Mouse (Mus musculus): ENCODE results near the gene Uqcrq. TPM values are rescaled to one million over a fixed set of nuclear protein-coding genes. Genes with fewer than 3 reads are reported as not detected.
A peak's percentile ranks its signal among the peaks of the same experiment; 100 is the strongest.

Gene Uqcrq
- polyA plus RNA-seq (2014; fragmentation: Nextera tagmentation; extraction: Ambion mirVana) = 520 and 550 TPM in 2 replicates

GRCm38 (mm10) chr11:53430670-53431346 lies at the start of gene Uqcrq, which contains the start of gene Gdf9:
Gene Uqcrq, minus strand, starts transcription at chr11:53430831.
Gene Gdf9, plus strand, starts transcription at chr11:53431023.
- Histone ChIP-seq H3K9me3 (replicated peaks; ENCODE audit: control insufficient read depth, low read length) (no peaks in the 10 kb centered on the region), H3K4me2 (ENCODE audit: low read depth, low read length) (peak within 1 kb of the TSS; percentile 72), H3K4me1 (ENCODE audit: control insufficient read depth, insufficient read depth, low read length) (no peaks in the 10 kb centered on the region), H3K27ac (replicated peaks; ENCODE audit: low read depth, low read length) (peak within 1 kb of the TSS; percentile 41; the same call in 1 of the 2 replicates), H3K36me3 (replicated peaks; ENCODE audit: control insufficient read depth, insufficient read depth, low read depth, low read length) (no peaks in the 10 kb centered on the region), H3K27me3 (ENCODE audit: control insufficient read depth, insufficient read depth, low read length) (no peaks in the 10 kb centered on the region), H3K9ac (replicated peaks; ENCODE audit: low read length) (peak within 1 kb of the TSS; percentile 83), H3K4me3 (ENCODE audit: low read depth, low read length) (peak within 1 kb of the TSS; percentile 90)
- peak; percentile 89 for ATAC-seq (replicated peaks; ENCODE audit: insufficient number of reproducible peaks, low FRiP score, low TSS enrichment, low read depth)
- WGBS = under 1% methylated on average over 44 of the region's 44 CpGs
- DNase-seq (ENCODE audit: low spot score) = peak; percentile 100

- Histone ChIP-seq H3K27ac (replicated peaks; ENCODE audit: low read depth, low read length) (no peak within 1 kb of the TSS), H3K4me2 (ENCODE audit: low read depth, low read length) (peak within 1 kb of the TSS; percentile 76), H3K36me3 (replicated peaks; ENCODE audit: control insufficient read depth, insufficient read depth, low read depth, low read length) (no peaks in the 10 kb centered on the region), H3K9ac (replicated peaks; ENCODE audit: low read length) (peak within 1 kb of the TSS; percentile 51), H3K4me1 (ENCODE audit: control insufficient read depth, insufficient read depth, low read length) (peaks cover 4% of the 10 kb centered on the region; the same call in 1 of the 2 replicates), H3K4me3 (ENCODE audit: low read depth, low read length) (peak within 1 kb of the TSS; percentile 41), H3K9me3 (replicated peaks; ENCODE audit: control insufficient read depth, low read length) (peaks cover 3% of the 10 kb centered on the region; the same call in 1 of the 2 replicates), H3K27me3 (ENCODE audit: control insufficient read depth, insufficient read depth, low read length) (peaks cover 33% of the 10 kb centered on the region)
- ATAC-seq (replicated peaks; ENCODE audit: insufficient number of reproducible peaks, low FRiP score, low TSS enrichment, low read depth) (0 out of 2 replicates have a peak, but pooled peaks have one; percentile 66), DNase-seq (ENCODE audit: low spot score) (no peak)
- 2% methylated on average over 40 of the region's 40 CpGs for WGBS
These were observed 49.2 kb upstream of the Uqcrq start, which contains the start of the genes Gm9945 and Sowaha for GRCm38 (mm10) chr11:53479783-53480301. Gene Gm9945, plus strand, starts transcription at chr11:53480166. Gene Sowaha, minus strand, starts transcription at chr11:53480274.

GRCm38 (mm10) chr11:53479171-53479782 lies 48.6 kb upstream of the Uqcrq start:
- Histone ChIP-seq H3K9me3 (replicated peaks; ENCODE audit: control insufficient read depth, low read length) (peaks cover 3% of the 10 kb centered on the region; the same call in 1 of the 2 replicates), H3K27me3 (ENCODE audit: control insufficient read depth, insufficient read depth, low read length) (peaks cover 33% of the 10 kb centered on the region), H3K36me3 (replicated peaks; ENCODE audit: control insufficient read depth, insufficient read depth, low read depth, low read length) (no peaks in the 10 kb centered on the region), H3K4me3 (ENCODE audit: low read depth, low read length) (peak overlapping the region; percentile 41), H3K9ac (replicated peaks; ENCODE audit: low read length) (peak overlapping the region; percentile 51), H3K4me1 (ENCODE audit: control insufficient read depth, insufficient read depth, low read length) (peaks cover 4% of the 10 kb centered on the region; the same call in 1 of the 2 replicates), H3K4me2 (ENCODE audit: low read depth, low read length) (peak overlapping the region; percentile 76), H3K27ac (replicated peaks; ENCODE audit: low read depth, low read length) (no peak overlapping the region)
- DNase-seq (ENCODE audit: low spot score) = no peak
- WGBS = 2% methylated on average over 59 of the region's 62 CpGs
- 0 out of 2 replicates have a peak, but pooled peaks have one; percentile 46 for ATAC-seq (replicated peaks; ENCODE audit: insufficient number of reproducible peaks, low FRiP score, low TSS enrichment, low read depth)

GRCm38 (mm10) chr11:53478383-53479170 lies 47.9 kb upstream of the Uqcrq start:
- H3K36me3 ChIP-seq (replicated peaks; ENCODE audit: control insufficient read depth, insufficient read depth, low read depth, low read length) = no peaks in the 10 kb centered on the region
- no peak for DNase-seq (ENCODE audit: low spot score)
- no peak for ATAC-seq (replicated peaks; ENCODE audit: insufficient number of reproducible peaks, low FRiP score, low TSS enrichment, low read depth)
- H3K4me1 ChIP-seq (ENCODE audit: control insufficient read depth, insufficient read depth, low read length) = peaks cover 4% of the 10 kb centered on the region; the same call in 1 of the 2 replicates
- H3K4me3 ChIP-seq (ENCODE audit: low read depth, low read length) = peak overlapping the region; percentile 41
- H3K27me3 ChIP-seq (ENCODE audit: control insufficient read depth, insufficient read depth, low read length) = peaks cover 33% of the 10 kb centered on the region
- peaks cover 3% of the 10 kb centered on the region; the same call in 1 of the 2 replicates for H3K9me3 ChIP-seq (replicated peaks; ENCODE audit: control insufficient read depth, low read length)
- peak overlapping the region; percentile 51 for H3K9ac ChIP-seq (replicated peaks; ENCODE audit: low read length)
- WGBS = 6% methylated on average over 76 of the region's 79 CpGs
- peak overlapping the region; percentile 76 for H3K4me2 ChIP-seq (ENCODE audit: low read depth, low read length)
- no peak overlapping the region for H3K27ac ChIP-seq (replicated peaks; ENCODE audit: low read depth, low read length)

GRCm38 (mm10) chr11:53477833-53478232 lies 47.2 kb upstream of the Uqcrq start:
- WGBS = 23% methylated on average over 7 of the region's 7 CpGs
- Histone ChIP-seq H3K4me1 (ENCODE audit: control insufficient read depth, insufficient read depth, low read length) (peaks cover 4% of the 10 kb centered on the region; the same call in 1 of the 2 replicates), H3K9me3 (replicated peaks; ENCODE audit: control insufficient read depth, low read length) (peaks cover 3% of the 10 kb centered on the region; the same call in 1 of the 2 replicates), H3K4me3 (ENCODE audit: low read depth, low read length) (no peak overlapping the region), H3K27ac (replicated peaks; ENCODE audit: low read depth, low read length) (no peak overlapping the region), H3K27me3 (ENCODE audit: control insufficient read depth, insufficient read depth, low read length) (peaks cover 33% of the 10 kb centered on the region), H3K9ac (replicated peaks; ENCODE audit: low read length) (no peak overlapping the region), H3K36me3 (replicated peaks; ENCODE audit: control insufficient read depth, insufficient read depth, low read depth, low read length) (no peaks in the 10 kb centered on the region), H3K4me2 (ENCODE audit: low read depth, low read length) (no peak overlapping the region)
- ATAC-seq (replicated peaks; ENCODE audit: insufficient number of reproducible peaks, low FRiP score, low TSS enrichment, low read depth) (no peak), DNase-seq (ENCODE audit: low spot score) (no peak)

GRCm38 (mm10) chr11:53475620-53476019 lies 45.0 kb upstream of the Uqcrq start:
- no peaks in the 10 kb centered on the region for H3K36me3 ChIP-seq (replicated peaks; ENCODE audit: control insufficient read depth, insufficient read depth, low read depth, low read length)
- WGBS = 25% methylated on average over 8 of the region's 8 CpGs
- peaks cover 32% of the 10 kb centered on the region for H3K27me3 ChIP-seq (ENCODE audit: control insufficient read depth, insufficient read depth, low read length)
- DNase-seq (ENCODE audit: low spot score) = no peak
- no peak overlapping the region for H3K9ac ChIP-seq (replicated peaks; ENCODE audit: low read length)
- H3K4me2 ChIP-seq (ENCODE audit: low read depth, low read length) = no peak overlapping the region
- ATAC-seq (replicated peaks; ENCODE audit: insufficient number of reproducible peaks, low FRiP score, low TSS enrichment, low read depth) = no peak
- no peak overlapping the region for H3K4me3 ChIP-seq (ENCODE audit: low read depth, low read length)
- H3K27ac ChIP-seq (replicated peaks; ENCODE audit: low read depth, low read length) = no peak overlapping the region
- H3K9me3 ChIP-seq (replicated peaks; ENCODE audit: control insufficient read depth, low read length) = peaks cover 3% of the 10 kb centered on the region; the same call in 1 of the 2 replicates
- peaks cover 4% of the 10 kb centered on the region; the same call in 1 of the 2 replicates for H3K4me1 ChIP-seq (ENCODE audit: control insufficient read depth, insufficient read depth, low read length)

GRCm38 (mm10) chr11:53472709-53473108 lies 42.1 kb upstream of the Uqcrq start:
- no peak for DNase-seq (ENCODE audit: low spot score)
- H3K36me3 ChIP-seq (replicated peaks; ENCODE audit: control insufficient read depth, insufficient read depth, low read depth, low read length) = no peaks in the 10 kb centered on the region
- H3K4me3 ChIP-seq (ENCODE audit: low read depth, low read length) = no peak overlapping the region
- no peak overlapping the region for H3K27ac ChIP-seq (replicated peaks; ENCODE audit: low read depth, low read length)
- no peaks in the 10 kb centered on the region for H3K4me1 ChIP-seq (ENCODE audit: control insufficient read depth, insufficient read depth, low read length)
- peaks cover 8% of the 10 kb centered on the region for H3K27me3 ChIP-seq (ENCODE audit: control insufficient read depth, insufficient read depth, low read length)
- no peak for ATAC-seq (replicated peaks; ENCODE audit: insufficient number of reproducible peaks, low FRiP score, low TSS enrichment, low read depth)
- WGBS = 75% methylated on average over 3 of the region's 3 CpGs
- no peaks in the 10 kb centered on the region for H3K9me3 ChIP-seq (replicated peaks; ENCODE audit: control insufficient read depth, low read length)
- no peak overlapping the region for H3K4me2 ChIP-seq (ENCODE audit: low read depth, low read length)
- no peak overlapping the region for H3K9ac ChIP-seq (replicated peaks; ENCODE audit: low read length)

Measured in embryonic facial prominence, embryonic 11.5 days (tissue).